Mouse (Mus musculus) CH12.LX (cell line): Measurements from ENCODE around the gene Tomm40. TPM values are rescaled to one million over a fixed set of nuclear protein-coding genes. Genes with fewer than 3 reads are reported as not detected.
A peak's percentile ranks its signal among the peaks of the same experiment; 100 is the strongest.

Experiments used
- DNase-seq: peaks from one replicate; pipeline ENCODE4 v3.0.0-alpha.2; 2013; ENCODE audit errors: extremely low read depth
- H3K27ac ChIP-seq: 2 replicates; pipeline ENCODE4 v1.5.1; 2012; ENCODE audit warnings: low read depth, mild to moderate bottlenecking, control low read depth, moderate library complexity; ENCODE audit not compliant: insufficient read depth
- H3K27me3 ChIP-seq: replicated peaks from 2 replicates; pipeline ENCODE3; 2012; ENCODE audit warnings: inconsistent platforms
- H3K36me3 ChIP-seq, 2 experiments: replicated peaks in 1 of 2; 2 replicates each; pipeline versions ENCODE3 to v1.6.1; 2012; ENCODE audit warnings: inconsistent platforms in 1 of 2, low read length in 1 of 2, mild to moderate bottlenecking in 1 of 2, mixed read lengths in 1 of 2, moderate library complexity in 1 of 2; ENCODE audit not compliant: control insufficient read depth in 1 of 2, insufficient read depth in 1 of 2
- H3K4me1 ChIP-seq, 2 experiments: 2 replicates each; pipeline ENCODE4 v1.6.1; 2012; ENCODE audit warnings: inconsistent platforms in 1 of 2, moderate library complexity in 1 of 2; ENCODE audit not compliant: insufficient read depth in 2 of 2, control insufficient read depth in 1 of 2
- H3K4me2 ChIP-seq: 2 replicates; pipeline ENCODE4 v1.6.1; 2012; ENCODE audit warnings: low read depth, mild to moderate bottlenecking, control low read depth; ENCODE audit not compliant: poor library complexity, insufficient read depth, severe bottlenecking
- H3K4me3 ChIP-seq, 3 experiments: fragments of 150-350 bp in 1 of 3; sonication (generic) in 1 of 3; replicated peaks in 1 of 3; 2 replicates each; pipeline versions ENCODE3 to v1.5.1; 2011 to 2012; ENCODE audit warnings: low read depth in 2 of 3, low read length in 2 of 3, mild to moderate bottlenecking in 2 of 3, moderate library complexity in 2 of 3, control low read depth in 1 of 3, improper control_type of control experiment in 1 of 3, inconsistent platforms in 1 of 3, mixed read lengths in 1 of 3; ENCODE audit not compliant: poor library complexity in 1 of 3
- H3K79me2 ChIP-seq: replicated peaks from 2 replicates; pipeline ENCODE4 v1.6.1; 2012; ENCODE audit warnings: mild to moderate bottlenecking, moderate library complexity; ENCODE audit not compliant: control insufficient read depth, poor library complexity, insufficient read depth, severe bottlenecking; ENCODE audit errors: extremely low read depth
- H3K9ac ChIP-seq: 2 replicates; pipeline ENCODE4 v1.6.1; 2012; ENCODE audit warnings: low read depth, mild to moderate bottlenecking, control low read depth, moderate library complexity; ENCODE audit not compliant: insufficient read depth
- H3K9me3 ChIP-seq: replicated peaks from 2 replicates; pipeline ENCODE3; 2012; ENCODE audit warnings: low read length, inconsistent platforms, mixed read lengths
- EP300 ChIP-seq: IDR thresholded peaks from 2 replicates; pipeline ENCODE4 v1.6.1; 2011; ENCODE audit warnings: low read length, improper control_type of control experiment
- MEF2A ChIP-seq: IDR thresholded peaks from 2 replicates; pipeline ENCODE4 v1.6.1; 2014; ENCODE audit warnings: low read depth, mild to moderate bottlenecking, inconsistent platforms, low read length, improper control_type of control experiment, borderline replicate concordance
- MYC ChIP-seq: IDR thresholded peaks from 2 replicates; pipeline ENCODE4 v1.6.1; 2011; ENCODE audit warnings: low read depth, mild to moderate bottlenecking, improper control_type of control experiment, low read length
- NELFE ChIP-seq: IDR thresholded peaks from 2 replicates; pipeline ENCODE4 v1.6.1; 2011; ENCODE audit warnings: low read depth, low read length, improper control_type of control experiment
- SMC3 ChIP-seq: IDR thresholded peaks from 2 replicates; pipeline ENCODE4 v1.6.1; 2011; ENCODE audit warnings: low read depth, low read length, improper control_type of control experiment
- TBP ChIP-seq: conservative IDR thresholded peaks from 2 replicates; pipeline ENCODE4 v1.6.1; 2011; ENCODE audit warnings: low read depth, low read length, improper control_type of control experiment
- USF1 ChIP-seq: IDR thresholded peaks from 2 replicates; pipeline ENCODE4 v1.6.1; 2014; ENCODE audit warnings: low read depth, mild to moderate bottlenecking, inconsistent platforms, low read length, improper control_type of control experiment
- ZC3H11A ChIP-seq: IDR thresholded peaks from 2 replicates; pipeline ENCODE4 v1.6.1; 2012; ENCODE audit warnings: low read depth, mild to moderate bottlenecking, inconsistent platforms, low read length, improper control_type of control experiment
- ZNF384 ChIP-seq: IDR thresholded peaks from 2 replicates; pipeline ENCODE4 v1.6.1; 2012; ENCODE audit warnings: low read depth, low read length, improper control_type of control experiment, inconsistent platforms
- dilution Hi-C: fragments of 300-500 bp; cut with MboI; formaldehyde crosslinking; loops from 2 replicates; pipeline ENCODE4 v1.14.3; 2020; ENCODE audit warnings: low sequenced_read_pairs; ENCODE audit not compliant: extremely low pct_unique_long_range_greater_than_20kb, extremely low pct_ligation_motif_present
- in situ Hi-C: fragments of 300-500 bp; cut with MboI; formaldehyde crosslinking; loops from 3 replicates; pipeline ENCODE4 v1.14.3; 2019; ENCODE audit warnings: low sequenced_read_pairs, low pct_ligation_motif_present, low pct_unique_long_range_greater_than_20kb, mixed read lengths
- polyA plus RNA-seq: library from polyadenylated mRNA; unstranded; fragments of >175 nt; gene quantifications from 2 replicates; pipeline ENCODE4 v1.2.1, GENCODE M21; 2012; ENCODE audit warnings: low read depth; ENCODE audit not compliant: insufficient read length
- total RNA-seq, 2 experiments: library from RNA; depleted of rRNA; stranded (reverse); fragments of 300-350 nt in 1 of 2; fragments of >200 nt in 1 of 2; gene quantifications; 2 replicates each; pipeline ENCODE4 v1.2.3; 2012 to 2014

The Tomm40 gene
- total and polyA plus RNA-seq, 3 experiments = 115 to 221 (median 179) TPM

DNA sequence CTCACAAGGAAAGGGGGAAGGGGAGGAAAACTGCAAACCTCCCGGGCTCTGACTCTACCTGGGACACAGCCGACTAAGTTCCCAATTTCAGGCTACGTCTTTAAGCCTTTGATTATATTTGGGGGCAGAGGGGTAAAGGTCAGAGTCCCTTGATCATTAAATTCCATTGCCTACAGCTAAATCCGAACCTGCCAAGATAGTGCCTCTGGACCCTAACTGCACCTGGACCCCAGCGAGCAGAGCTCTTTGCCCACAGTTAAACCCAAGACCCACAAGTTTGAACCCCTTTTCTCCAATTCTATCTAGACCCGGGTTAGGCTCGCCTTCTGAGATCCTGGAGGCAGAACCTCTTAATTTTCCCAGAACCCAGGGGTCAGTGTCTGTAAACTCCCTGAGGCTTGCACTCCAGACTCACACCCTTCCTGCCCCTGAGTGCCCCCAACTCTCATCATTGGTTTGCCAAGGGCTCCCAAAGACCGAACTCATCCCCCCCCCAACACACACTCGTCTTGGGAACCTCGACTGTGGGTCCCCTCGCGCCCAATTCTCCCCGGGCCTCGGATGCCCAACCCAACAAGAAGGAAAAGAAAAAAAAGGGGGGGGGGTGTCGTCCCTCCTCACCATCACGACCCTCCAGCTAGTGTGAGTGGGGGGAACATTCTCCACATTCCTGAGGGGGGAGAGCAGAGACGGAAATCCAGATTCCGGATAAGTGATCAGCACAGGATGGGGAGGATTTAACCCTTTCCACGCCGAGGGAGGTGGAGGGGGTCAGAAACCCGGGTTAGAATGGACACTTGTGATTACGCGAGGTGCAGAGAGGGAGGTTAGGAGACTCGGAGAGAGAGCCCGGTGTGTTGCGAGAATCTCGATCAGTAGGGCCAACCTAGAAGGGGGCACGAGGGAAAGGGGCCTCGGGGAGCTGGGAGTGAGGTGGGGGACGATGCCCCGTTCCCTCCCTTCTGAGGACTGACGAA lies 33.3 kb upstream of the Tomm40 start:
- H3K27ac ChIP-seq = no peak overlapping the region
- DNase-seq = no peak
- H3K36me3 ChIP-seq = peaks cover 0 to 6% of the 10 kb centered on the region in 2 experiments
- in situ Hi-C loops = no loop called here
- H3K4me3 ChIP-seq = peak overlapping the region; percentile 72 to 74 (median 73)
- TF ChIP-seq EP300 = no peak
- no peaks in the 10 kb centered on the region for H3K9me3 ChIP-seq
- H3K79me2 ChIP-seq = no peaks in the 10 kb centered on the region
- peaks cover 9 to 33% of the 10 kb centered on the region in 2 experiments for H3K4me1 ChIP-seq
- peaks cover 14% of the 10 kb centered on the region for H3K27me3 ChIP-seq
- H3K4me2 ChIP-seq = peak overlapping the region; percentile 35
- dilution Hi-C loops = no loop called here
- peak overlapping the region; percentile 77 for H3K9ac ChIP-seq

DNA sequence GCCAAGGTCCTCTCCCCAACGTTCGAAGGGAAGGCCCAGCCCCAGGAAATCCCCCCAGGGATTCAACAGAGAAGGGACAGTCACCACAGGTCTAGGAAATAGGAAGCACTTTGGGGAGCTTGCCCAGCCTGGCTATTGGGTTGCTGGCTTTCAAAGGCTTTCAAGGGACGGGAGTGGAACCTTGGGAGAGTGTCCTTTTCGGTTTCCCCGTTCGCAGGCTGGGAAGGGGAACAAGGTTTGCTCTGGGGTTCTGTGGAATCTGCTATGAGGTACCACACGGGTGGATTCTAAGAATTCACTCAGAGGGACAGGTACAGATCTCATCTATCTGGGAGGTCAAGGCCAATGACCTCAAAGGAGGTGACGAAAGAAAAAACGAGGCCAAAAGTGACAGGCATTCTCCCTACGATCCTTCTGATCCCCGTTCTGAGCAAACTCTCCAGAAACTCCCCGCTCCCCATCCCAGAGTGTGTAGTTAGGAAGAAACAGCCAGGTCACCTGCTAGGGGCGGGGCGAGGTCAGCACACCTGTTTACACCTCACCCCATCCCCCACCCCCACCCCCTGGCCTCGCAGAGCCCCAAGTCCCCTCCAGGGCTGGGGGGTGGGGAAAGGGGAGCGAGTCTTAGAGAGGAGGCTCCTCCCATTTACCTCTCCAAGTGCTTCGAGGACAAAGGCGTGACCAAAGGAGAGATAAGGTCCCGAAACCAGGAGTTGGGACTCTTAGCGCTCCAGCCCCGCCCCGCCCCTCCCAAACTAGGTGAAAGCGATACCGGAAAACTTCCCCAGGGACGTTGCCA lies 32.4 kb upstream of the Tomm40 start:
- no peak overlapping the region for H3K9ac ChIP-seq
- H3K36me3 ChIP-seq = peaks cover 0 to 10% of the 10 kb centered on the region in 2 experiments
- peaks cover 14% of the 10 kb centered on the region for H3K27me3 ChIP-seq
- no peaks in the 10 kb centered on the region for H3K79me2 ChIP-seq
- H3K9me3 ChIP-seq = no peaks in the 10 kb centered on the region
- no peak overlapping the region for H3K4me3 ChIP-seq
- H3K4me1 ChIP-seq = peaks cover 9 to 34% of the 10 kb centered on the region in 2 experiments
- dilution Hi-C loops = no loop called here
- H3K27ac ChIP-seq = no peak overlapping the region
- in situ Hi-C loops = no loop called here
- DNase-seq = no peak
- no peak overlapping the region for H3K4me2 ChIP-seq
- no peak for TF ChIP-seq MYC
- TF ChIP-seq MEF2A = no peak
- TF ChIP-seq NELFE = no peak
- no peak for TF ChIP-seq SMC3
- no peak for TF ChIP-seq USF1
- no peak for TF ChIP-seq ZC3H11A
- no peak for TF ChIP-seq ZNF384
- no peak for TF ChIP-seq TBP
